Mouse (Mus musculus): ENCODE measurements around the gene Itga7.

GRCm38 (mm10) chr10:128934997-128935787 is 1.6 kb downstream of the Itga7 start:
- TF ChIP-seq CTCF (IDR thresholded peaks at IDR 0.05 in 2 of 3, conservative IDR thresholded peaks at IDR 0.05 in 1 of 3; ENCODE audit: control insufficient read depth in 1 of 3, insufficient read depth in 1 of 3, low read depth in 2 of 3, low read length in 3 of 3, poor library complexity in 1 of 3, severe bottlenecking in 1 of 3) (no peak), EP300 (IDR thresholded peaks at IDR 0.05; ENCODE audit: low read depth in 1 of 2, low read length in 2 of 2) (no peak), ZC3H11A (IDR thresholded peaks at IDR 0.05; ENCODE audit: low read depth, low read length) (no peak), TBP (IDR thresholded peaks at IDR 0.05; ENCODE audit: low read depth, low read length) (no peak), CHD2 (IDR thresholded peaks at IDR 0.05; ENCODE audit: low read length) (no peak), HCFC1 (IDR thresholded peaks at IDR 0.05; ENCODE audit: low read depth, low read length) (no peak), NELFE (IDR thresholded peaks at IDR 0.05; ENCODE audit: low read depth, low read length) (no peak), TCF12 (IDR thresholded peaks at IDR 0.05; ENCODE audit: low read depth, low read length) (no peak), POLR2AphosphoS2 (IDR thresholded peaks at IDR 0.05; ENCODE audit: low read length) (no peak), SIN3A (IDR thresholded peaks at IDR 0.05; ENCODE audit: low read length) (no peak), POLR2A (IDR thresholded peaks at IDR 0.05; ENCODE audit: control insufficient read depth in 1 of 2, insufficient read depth in 1 of 2, low read depth in 1 of 2, low read length in 2 of 2, poor library complexity in 1 of 2) (no peak), JUND (IDR thresholded peaks at IDR 0.05; ENCODE audit: low read depth, low read length) (no peak), MAX (IDR thresholded peaks at IDR 0.05; ENCODE audit: low read length) (no peak), GATA1 (IDR thresholded peaks at IDR 0.05; ENCODE audit: low read depth, low read length) (no peak)
